Mouse (Mus musculus) stomach, postnatal 0 days (tissue): Measurements from ENCODE around the gene Prkci. TPM values are rescaled to one million over a fixed set of nuclear protein-coding genes. Genes with fewer than 3 reads are reported as not detected.

Experiments used
- ATAC-seq: fragments of 200-750 bp; cut with Nextera tagmentation; 2 replicates; pipeline ENCODE4 v1.8.0; 2017; ENCODE audit not compliant: low FRiP score, low TSS enrichment
- DNase-seq: peaks from one replicate; pipeline ENCODE4 v3.0.0-alpha.2; 2016; ENCODE audit warnings: low spot score
- H3K27ac ChIP-seq: fragments of 300-500 bp; sonication (generic); replicated peaks from 2 replicates; pipeline ENCODE4 v1.5.1; 2014; ENCODE audit warnings: mild to moderate bottlenecking, control low read depth
- H3K27me3 ChIP-seq: fragments of 300-500 bp; sonication (generic); 2 replicates; pipeline ENCODE4 v1.6.1; 2014; ENCODE audit warnings: low read length; ENCODE audit not compliant: control insufficient read depth, insufficient read depth
- H3K36me3 ChIP-seq: fragments of 300-500 bp; sonication (generic); 2 replicates; pipeline ENCODE4 v1.6.1; 2014; ENCODE audit warnings: low read length, mixed read lengths; ENCODE audit not compliant: control insufficient read depth, insufficient read depth
- H3K4me1 ChIP-seq: fragments of 300-500 bp; sonication (generic); replicated peaks from 2 replicates; pipeline ENCODE4 v1.6.1; 2014; ENCODE audit warnings: antibody characterized with exemption; ENCODE audit not compliant: control insufficient read depth, insufficient read depth
- H3K4me2 ChIP-seq: fragments of 300-500 bp; sonication (generic); replicated peaks from 2 replicates; pipeline ENCODE4 v1.6.1; 2014; ENCODE audit warnings: low read depth, mild to moderate bottlenecking, control low read depth, moderate library complexity
- H3K4me3 ChIP-seq: fragments of 300-500 bp; sonication (generic); 2 replicates; pipeline ENCODE4 v1.5.1; 2014; ENCODE audit warnings: low read depth, low read length, control low read depth
- H3K9ac ChIP-seq: fragments of 300-500 bp; sonication (generic); 2 replicates; pipeline ENCODE4 v1.6.1; 2014; ENCODE audit warnings: mild to moderate bottlenecking, low read length, control low read depth, mixed read lengths
- H3K9me3 ChIP-seq: fragments of 300-500 bp; sonication (generic); 2 replicates; pipeline ENCODE4 v1.6.1; 2016; ENCODE audit warnings: low read length; ENCODE audit not compliant: control insufficient read depth
- CTCF ChIP-seq: IDR thresholded peaks from 2 replicates; pipeline ENCODE4 v1.5.1; 2016; ENCODE audit warnings: antibody characterized with exemption, low read depth, mild to moderate bottlenecking, moderate library complexity
- EP300 ChIP-seq: optimal IDR thresholded peaks from 2 replicates; pipeline ENCODE3; 2016; ENCODE audit warnings: antibody characterized with exemption
- WGBS: fragments of 180-500 bp; shearing (Covaris S2); extraction: QIAGEN DNeasy Blood & Tissue Kit; methylation state at CpG from one replicate; pipeline ENCODE4 v1.1.7; 2014; 5-methylcytosine and 5-hydroxymethylcytosine counted together
- polyA plus RNA-seq: library from polyadenylated mRNA; unstranded; fragments of >200 nt; fragmentation: Nextera tagmentation; extraction: Ambion mirVana; gene quantifications from 2 replicates; pipeline ENCODE4 v1.2.1, GENCODE M21; 2015

Gene Prkci
- polyA plus RNA-seq, 1 experiment from 2014 or later = 21.2 TPM

- ATAC-seq (peak; percentile 70), DNase-seq (peak; percentile 63)
- peak; percentile 33; the same call in 1 of the 2 replicates for TF ChIP-seq CTCF
- TF ChIP-seq EP300 = no peak
- no peaks in the 10 kb centered on the region for H3K4me1 ChIP-seq
- no peak overlapping the region for H3K9ac ChIP-seq
- no peaks in the 10 kb centered on the region for H3K36me3 ChIP-seq
- 43% methylated on average over 11 of the region's 11 CpGs for WGBS
- no peaks in the 10 kb centered on the region for H3K9me3 ChIP-seq
- H3K27ac ChIP-seq = peak overlapping the region; percentile 46; the same call in 1 of the 2 replicates
- no peak overlapping the region for H3K4me3 ChIP-seq
- H3K27me3 ChIP-seq = no peaks in the 10 kb centered on the region
- no peak overlapping the region for H3K4me2 ChIP-seq
Measured at GRCm38 (mm10) chr3:31075808-31076207, 80.3 kb downstream of the Prkci start.

- 86% methylated on average over 6 of the region's 6 CpGs for WGBS
- Histone ChIP-seq H3K27ac (no peak overlapping the region), H3K36me3 (no peaks in the 10 kb centered on the region), H3K9me3 (no peaks in the 10 kb centered on the region), H3K4me3 (no peak overlapping the region), H3K9ac (no peak overlapping the region), H3K4me2 (no peak overlapping the region), H3K4me1 (no peaks in the 10 kb centered on the region), H3K27me3 (no peaks in the 10 kb centered on the region)
- DNase-seq = no peak
- no peak for TF ChIP-seq EP300
- no peak for TF ChIP-seq CTCF
- no peak for ATAC-seq
Measured at GRCm38 (mm10) chr3:31077068-31077703, 81.6 kb downstream of the Prkci start.

- no peak overlapping the region for H3K9ac ChIP-seq
- H3K4me2 ChIP-seq = no peak overlapping the region
- H3K27me3 ChIP-seq = no peaks in the 10 kb centered on the region
- ATAC-seq (peak; percentile 89), DNase-seq (peak; percentile 68)
- no peak for TF ChIP-seq EP300
- no peak for TF ChIP-seq CTCF
- no peak overlapping the region for H3K4me3 ChIP-seq
- H3K4me1 ChIP-seq = peaks cover 6% of the 10 kb centered on the region
- H3K27ac ChIP-seq = no peak overlapping the region
- no peaks in the 10 kb centered on the region for H3K9me3 ChIP-seq
- H3K36me3 ChIP-seq = no peaks in the 10 kb centered on the region
- WGBS = 54% methylated on average over 9 of the region's 10 CpGs
Measured at GRCm38 (mm10) chr3:31079450-31079849, 83.9 kb downstream of the Prkci start.

GRCm38 (mm10) chr3:31080791-31081502 is 85.4 kb downstream of the Prkci start:
- H3K4me3 ChIP-seq = no peak overlapping the region
- ATAC-seq (no peak), DNase-seq (no peak)
- peaks cover 6% of the 10 kb centered on the region for H3K4me1 ChIP-seq
- WGBS = 80% methylated on average over 10 of the region's 10 CpGs
- H3K27ac ChIP-seq = no peak overlapping the region
- no peaks in the 10 kb centered on the region for H3K9me3 ChIP-seq
- H3K4me2 ChIP-seq = no peak overlapping the region
- H3K27me3 ChIP-seq = no peaks in the 10 kb centered on the region
- H3K36me3 ChIP-seq = no peaks in the 10 kb centered on the region
- TF ChIP-seq EP300 (no peak), CTCF (no peak)
- no peak overlapping the region for H3K9ac ChIP-seq

- H3K9me3 ChIP-seq = no peaks in the 10 kb centered on the region
- DNase-seq (no peak), ATAC-seq (no peak)
- no peak overlapping the region for H3K4me3 ChIP-seq
- peaks cover 6% of the 10 kb centered on the region for H3K4me1 ChIP-seq
- no peaks in the 10 kb centered on the region for H3K36me3 ChIP-seq
- no peak overlapping the region for H3K27ac ChIP-seq
- no peaks in the 10 kb centered on the region for H3K27me3 ChIP-seq
- 83% methylated on average over 11 of the region's 13 CpGs for WGBS
- TF ChIP-seq CTCF = no peak
- TF ChIP-seq EP300 = no peak
- H3K4me2 ChIP-seq = no peak overlapping the region; the same call in 1 of the 2 replicates
- no peak overlapping the region for H3K9ac ChIP-seq
Measured at GRCm38 (mm10) chr3:31082838-31083506, 87.4 kb downstream of the Prkci start.
